Mouse (Mus musculus): ENCODE measurements around the gene Gsta2. TPM values are rescaled to one million over a fixed set of nuclear protein-coding genes. Genes with fewer than 3 reads are reported as not detected.
"Not testable (repeated sequence)": the region's sequence is repeated elsewhere in the genome, so short reads cannot be mapped to it uniquely, and the experiment has no call there.

The Gsta2 gene
- polyA plus RNA-seq, 1 experiment from 2014 or later: not detected

GRCm38 (mm10) chr9:78377546-78377945 is 22.0 kb upstream of the Gsta2 start:
- 30% methylated on average over 8 of the region's 8 CpGs for WGBS
- Histone ChIP-seq H3K4me3 (peak overlapping the region; percentile 38), H3K4me2 (replicated peaks) (peak overlapping the region; percentile 68), H3K27me3 (no peaks in the 10 kb centered on the region; the same call in 1 of the 2 replicates), H3K36me3 (no peaks in the 10 kb centered on the region), H3K4me1 (peaks cover 14% of the 10 kb centered on the region), H3K9me3 (replicated peaks) (no peaks in the 10 kb centered on the region), H3K9ac (no peak overlapping the region), H3K27ac (no peak overlapping the region)
- no peak for ATAC-seq (ENCODE audit: low FRiP score)

- Histone ChIP-seq H3K4me3 (no peak overlapping the region), H3K4me2 (replicated peaks) (no peak overlapping the region), H3K36me3 (no peaks in the 10 kb centered on the region), H3K9me3 (replicated peaks) (no peaks in the 10 kb centered on the region), H3K27ac (no peak overlapping the region), H3K27me3 (no peaks in the 10 kb centered on the region; the same call in 1 of the 2 replicates), H3K4me1 (peaks cover 14% of the 10 kb centered on the region), H3K9ac (no peak overlapping the region)
- no peak for ATAC-seq (ENCODE audit: low FRiP score)
- WGBS: 63% methylated on average over 4 of the region's 4 CpGs
Measured at GRCm38 (mm10) chr9:78375486-78375885, 19.9 kb upstream of the Gsta2 start.

- 81% methylated on average over 1 of the region's 1 CpGs for WGBS
- Histone ChIP-seq H3K27ac (no peak overlapping the region), H3K36me3 (no peaks in the 10 kb centered on the region), H3K27me3 (no peaks in the 10 kb centered on the region; the same call in 1 of the 2 replicates), H3K4me2 (replicated peaks) (no peak overlapping the region), H3K9ac (no peak overlapping the region), H3K9me3 (replicated peaks) (no peaks in the 10 kb centered on the region), H3K4me1 (peaks cover 14% of the 10 kb centered on the region), H3K4me3 (no peak overlapping the region)
- ATAC-seq (ENCODE audit: low FRiP score): no peak
Measured at GRCm38 (mm10) chr9:78374885-78375389, 19.3 kb upstream of the Gsta2 start.

GRCm38 (mm10) chr9:78374397-78374796 is 18.8 kb upstream of the Gsta2 start:
- Histone ChIP-seq H3K4me1 (peaks cover 14% of the 10 kb centered on the region), H3K27ac (no peak overlapping the region), H3K36me3 (no peaks in the 10 kb centered on the region), H3K4me3 (no peak overlapping the region), H3K9me3 (replicated peaks) (no peaks in the 10 kb centered on the region), H3K27me3 (no peaks in the 10 kb centered on the region), H3K4me2 (replicated peaks) (no peak overlapping the region), H3K9ac (no peak overlapping the region)
- no peak for ATAC-seq (ENCODE audit: low FRiP score)
- WGBS: 66% methylated on average over 5 of the region's 5 CpGs

GRCm38 (mm10) chr9:78372827-78373504 is 17.4 kb upstream of the Gsta2 start:
- ATAC-seq (ENCODE audit: low FRiP score): no peak
- Histone ChIP-seq H3K27ac (no peak overlapping the region), H3K4me3 (no peak overlapping the region), H3K9me3 (replicated peaks) (no peaks in the 10 kb centered on the region), H3K9ac (no peak overlapping the region), H3K27me3 (no peaks in the 10 kb centered on the region), H3K36me3 (no peaks in the 10 kb centered on the region), H3K4me2 (replicated peaks) (no peak overlapping the region), H3K4me1 (peaks cover 5% of the 10 kb centered on the region)
- 81% methylated on average over 10 of the region's 10 CpGs for WGBS

- Histone ChIP-seq H3K4me1 (no peaks in the 10 kb centered on the region), H3K9me3 (replicated peaks) (no peaks in the 10 kb centered on the region), H3K27me3 (no peaks in the 10 kb centered on the region), H3K4me3 (no peak overlapping the region), H3K27ac (no peak overlapping the region), H3K4me2 (replicated peaks) (no peak overlapping the region), H3K36me3 (no peaks in the 10 kb centered on the region), H3K9ac (no peak overlapping the region)
- 97% methylated on average over 3 of the region's 3 CpGs for WGBS
- ATAC-seq (ENCODE audit: low FRiP score): no peak
Measured at GRCm38 (mm10) chr9:78371441-78371840, 15.9 kb upstream of the Gsta2 start.

- H3K9ac ChIP-seq: no peak overlapping the region
- H3K4me2 ChIP-seq (replicated peaks): no peak overlapping the region
- no peaks in the 10 kb centered on the region for H3K4me1 ChIP-seq
- H3K36me3 ChIP-seq: no peaks in the 10 kb centered on the region
- H3K4me3 ChIP-seq: no peak overlapping the region
- no peak overlapping the region for H3K27ac ChIP-seq
- H3K27me3 ChIP-seq: no peaks in the 10 kb centered on the region
- no peaks in the 10 kb centered on the region for H3K9me3 ChIP-seq (replicated peaks)
- ATAC-seq (ENCODE audit: low FRiP score): no peak
- WGBS: 82% methylated on average over 7 of the region's 7 CpGs
Measured at GRCm38 (mm10) chr9:78369786-78370185, 14.2 kb upstream of the Gsta2 start.

- 91% methylated on average over 2 of the region's 2 CpGs for WGBS
- no peak for ATAC-seq (ENCODE audit: low FRiP score)
- H3K4me2 ChIP-seq (replicated peaks): no peak overlapping the region
Measured at GRCm38 (mm10) chr9:78369349-78369748, 13.8 kb upstream of the Gsta2 start.

GRCm38 (mm10) chr9:78368671-78369293 is 13.2 kb upstream of the Gsta2 start:
- Histone ChIP-seq H3K4me2 (replicated peaks) (no peak overlapping the region), H3K4me3 (no peak overlapping the region), H3K9ac (no peak overlapping the region), H3K4me1 (no peaks in the 10 kb centered on the region), H3K27me3 (no peaks in the 10 kb centered on the region), H3K9me3 (replicated peaks) (no peaks in the 10 kb centered on the region), H3K27ac (no peak overlapping the region), H3K36me3 (no peaks in the 10 kb centered on the region)
- WGBS: 72% methylated on average over 3 of the region's 3 CpGs
- ATAC-seq (ENCODE audit: low FRiP score): no peak

More at GRCm38 (mm10) chr9:78369349-78369748, 13.8 kb upstream of the Gsta2 start:
- no peaks in the 10 kb centered on the region for H3K27me3 ChIP-seq
- no peaks in the 10 kb centered on the region for H3K36me3 ChIP-seq
- no peaks in the 10 kb centered on the region for H3K9me3 ChIP-seq (replicated peaks)
- H3K27ac ChIP-seq: no peak overlapping the region
- no peak overlapping the region for H3K9ac ChIP-seq
- H3K4me1 ChIP-seq: no peaks in the 10 kb centered on the region
- no peak overlapping the region for H3K4me3 ChIP-seq

- not testable (repeated sequence) for H3K27ac ChIP-seq; ATAC-seq (ENCODE audit: low FRiP score); H3K4me3 ChIP-seq; H3K4me2 ChIP-seq (replicated peaks); H3K36me3 ChIP-seq; H3K9ac ChIP-seq; H3K27me3 ChIP-seq; H3K9me3 ChIP-seq (replicated peaks); H3K4me1 ChIP-seq
- 94% methylated on average over 16 of the region's 16 CpGs for WGBS
Measured at GRCm38 (mm10) chr9:78367959-78368358, 12.4 kb upstream of the Gsta2 start, which contains the start of gene Dppa5a. Gene Dppa5a, minus strand, starts transcription at chr9:78368177.

GRCm38 (mm10) chr9:78365850-78366544 is 10.4 kb upstream of the Gsta2 start:
- Histone ChIP-seq H3K9me3 (replicated peaks) (no peaks in the 10 kb centered on the region), H3K4me2 (replicated peaks) (no peak overlapping the region), H3K9ac (no peak overlapping the region), H3K4me3 (no peak overlapping the region), H3K4me1 (no peaks in the 10 kb centered on the region), H3K36me3 (no peaks in the 10 kb centered on the region), H3K27me3 (no peaks in the 10 kb centered on the region), H3K27ac (no peak overlapping the region)
- ATAC-seq (ENCODE audit: low FRiP score): no peak
- WGBS: 87% methylated on average over 13 of the region's 13 CpGs

GRCm38 (mm10) chr9:78364701-78365100 is 9.1 kb upstream of the Gsta2 start:
- no peaks in the 10 kb centered on the region for H3K36me3 ChIP-seq
- no peak for ATAC-seq (ENCODE audit: low FRiP score)
- no peak overlapping the region for H3K9ac ChIP-seq
- no peak overlapping the region for H3K4me2 ChIP-seq (replicated peaks)
- H3K27ac ChIP-seq: no peak overlapping the region
- H3K9me3 ChIP-seq (replicated peaks): no peaks in the 10 kb centered on the region
- no peaks in the 10 kb centered on the region for H3K4me1 ChIP-seq
- WGBS: 85% methylated on average over 6 of the region's 6 CpGs
- no peak overlapping the region for H3K4me3 ChIP-seq
- H3K27me3 ChIP-seq: no peaks in the 10 kb centered on the region

All from hindbrain, embryonic 12.5 days (tissue).